Mouse (Mus musculus) intestine, postnatal 0 days (tissue): ENCODE measurements around the gene Htatip2. TPM values are rescaled to one million over a fixed set of nuclear protein-coding genes. Genes with fewer than 3 reads are reported as not detected.

Experiments
- ATAC-seq: fragments of 200-750 bp; cut with Nextera tagmentation; 2 replicates; pipeline ENCODE4 v1.8.0; 2017; ENCODE audit warnings: mild to moderate bottlenecking, moderate TSS enrichment, moderate library complexity
- H3K27ac ChIP-seq: fragments of 300-500 bp; sonication (generic); 2 replicates; pipeline ENCODE4 v1.5.1; 2014; ENCODE audit warnings: mild to moderate bottlenecking, low read depth, low read length, moderate library complexity
- H3K27me3 ChIP-seq: fragments of 300-500 bp; sonication (generic); replicated peaks from 2 replicates; pipeline ENCODE4 v1.6.1; 2014; ENCODE audit warnings: low read length, mixed read lengths; ENCODE audit not compliant: control insufficient read depth, insufficient read depth
- H3K36me3 ChIP-seq: fragments of 300-500 bp; sonication (generic); 2 replicates; pipeline ENCODE4 v1.6.1; 2014; ENCODE audit warnings: mild to moderate bottlenecking, moderate library complexity; ENCODE audit not compliant: control insufficient read depth, insufficient read depth
- H3K4me1 ChIP-seq: fragments of 300-500 bp; sonication (generic); replicated peaks from 2 replicates; pipeline ENCODE4 v1.6.1; 2014; ENCODE audit warnings: antibody characterized with exemption, low read length, mixed read lengths; ENCODE audit not compliant: control insufficient read depth, insufficient read depth
- H3K4me2 ChIP-seq: fragments of 300-500 bp; sonication (generic); replicated peaks from 2 replicates; pipeline ENCODE4 v1.6.1; 2014; ENCODE audit warnings: low read depth, mild to moderate bottlenecking, moderate library complexity
- H3K4me3 ChIP-seq: fragments of 300-500 bp; sonication (generic); 2 replicates; pipeline ENCODE4 v1.5.1; 2014; ENCODE audit warnings: low read depth, low read length
- H3K9ac ChIP-seq: fragments of 300-500 bp; sonication (generic); 2 replicates; pipeline ENCODE4 v1.6.1; 2014; ENCODE audit warnings: mild to moderate bottlenecking, low read depth, low read length
- H3K9me3 ChIP-seq: fragments of 300-500 bp; sonication (generic); 2 replicates; pipeline ENCODE4 v1.6.1; 2016; ENCODE audit warnings: mixed run types; ENCODE audit not compliant: control insufficient read depth
- CTCF ChIP-seq: sonication (generic); IDR thresholded peaks from 2 replicates; pipeline ENCODE4 v1.5.1; 2016; ENCODE audit warnings: low read depth, mild to moderate bottlenecking, control low read depth, antibody characterized with exemption, moderate library complexity
- WGBS: fragments of 180-500 bp; shearing (Covaris S2); extraction: QIAGEN DNeasy Blood & Tissue Kit; methylation state at CpG from one replicate; pipeline ENCODE4 v1.1.7; 2014; 5-methylcytosine and 5-hydroxymethylcytosine counted together
- polyA plus RNA-seq: library from polyadenylated mRNA; unstranded; fragments of >200 nt; fragmentation: Nextera tagmentation; extraction: Ambion mirVana; gene quantifications from 2 replicates; pipeline ENCODE4 v1.2.1, GENCODE M21; 2015

Gene Htatip2
- polyA plus RNA-seq, 1 experiment from 2014 or later = 47.5 TPM

- H3K9ac ChIP-seq = no peak overlapping the region
- no peaks in the 10 kb centered on the region for H3K27me3 ChIP-seq
- no peaks in the 10 kb centered on the region for H3K4me1 ChIP-seq
- no peak overlapping the region for H3K27ac ChIP-seq
- no peak overlapping the region for H3K4me3 ChIP-seq
- WGBS = 57% methylated on average over 10 of the region's 10 CpGs
- no peak for TF ChIP-seq CTCF
- H3K4me2 ChIP-seq = no peak overlapping the region
- 0 out of 2 replicates have a peak, but pooled peaks cover 2% of the 10 kb centered on the region for H3K9me3 ChIP-seq
- ATAC-seq = no peak
- H3K36me3 ChIP-seq = no peaks in the 10 kb centered on the region
Observed at GRCm38 (mm10) chr7:49741923-49742322, 17.0 kb upstream of the Htatip2 start.

- no peaks in the 10 kb centered on the region for H3K36me3 ChIP-seq
- no peaks in the 10 kb centered on the region for H3K9me3 ChIP-seq
- peak; percentile 85 for TF ChIP-seq CTCF
- H3K4me3 ChIP-seq = no peak overlapping the region
- no peak for ATAC-seq
- H3K4me2 ChIP-seq = no peak overlapping the region
- H3K4me1 ChIP-seq = no peaks in the 10 kb centered on the region
- WGBS = 8% methylated on average over 4 of the region's 4 CpGs
- no peak overlapping the region for H3K27ac ChIP-seq
- H3K9ac ChIP-seq = no peak overlapping the region
- H3K27me3 ChIP-seq = 0 out of 2 replicates have a peak, but pooled peaks cover 6% of the 10 kb centered on the region
Observed at GRCm38 (mm10) chr7:49751148-49751547, 7.8 kb upstream of the Htatip2 start.

- TF ChIP-seq CTCF = peak; percentile 76
- no peak overlapping the region for H3K9ac ChIP-seq
- 0 out of 2 replicates have a peak overlapping the region, but pooled peaks have one; percentile 8 for H3K4me3 ChIP-seq
- no peaks in the 10 kb centered on the region for H3K36me3 ChIP-seq
- H3K27me3 ChIP-seq = 0 out of 2 replicates have a peak, but pooled peaks cover 6% of the 10 kb centered on the region
- 23% methylated on average over 25 of the region's 25 CpGs for WGBS
- H3K27ac ChIP-seq = no peak overlapping the region
- peak; percentile 73 for ATAC-seq
- no peaks in the 10 kb centered on the region for H3K4me1 ChIP-seq
- H3K4me2 ChIP-seq = peak overlapping the region; percentile 57
- no peaks in the 10 kb centered on the region for H3K9me3 ChIP-seq
Observed at GRCm38 (mm10) chr7:49752730-49753506, 6.0 kb upstream of the Htatip2 start.

- 0 out of 2 replicates have a peak, but pooled peaks have one; percentile 16 for ATAC-seq
- H3K9me3 ChIP-seq = no peaks in the 10 kb centered on the region
- 0 out of 2 replicates have a peak, but pooled peaks cover 4% of the 10 kb centered on the region for H3K4me1 ChIP-seq
Observed at GRCm38 (mm10) chr7:49754767-49755166, 4.1 kb upstream of the Htatip2 start.

GRCm38 (mm10) chr7:49762605-49763004 is 3.7 kb downstream of the Htatip2 start:
- Histone ChIP-seq H3K4me1 (0 out of 2 replicates have a peak, but pooled peaks cover 4% of the 10 kb centered on the region), H3K4me3 (no peak overlapping the region), H3K27me3 (no peaks in the 10 kb centered on the region), H3K36me3 (no peaks in the 10 kb centered on the region; the same call in 1 of the 2 replicates), H3K9ac (no peak overlapping the region), H3K9me3 (no peaks in the 10 kb centered on the region), H3K27ac (no peak overlapping the region), H3K4me2 (no peak overlapping the region)
- WGBS = 77% methylated on average over 13 of the region's 13 CpGs
- ATAC-seq = no peak
- no peak for TF ChIP-seq CTCF

More at GRCm38 (mm10) chr7:49754767-49755166, 4.1 kb upstream of the Htatip2 start:
- H3K9ac ChIP-seq = no peak overlapping the region
- 0 out of 2 replicates have a peak, but pooled peaks cover 6% of the 10 kb centered on the region for H3K27me3 ChIP-seq
- H3K36me3 ChIP-seq = no peaks in the 10 kb centered on the region
- TF ChIP-seq CTCF = peak; percentile 85
- 3% methylated on average over 9 of the region's 9 CpGs for WGBS
- H3K4me2 ChIP-seq = no peak overlapping the region; the same call in 1 of the 2 replicates
- no peak overlapping the region for H3K27ac ChIP-seq
- H3K4me3 ChIP-seq = no peak overlapping the region

- Histone ChIP-seq H3K36me3 (no peaks in the 10 kb centered on the region; the same call in 1 of the 2 replicates), H3K27me3 (no peaks in the 10 kb centered on the region), H3K4me1 (no peaks in the 10 kb centered on the region), H3K9ac (no peak overlapping the region), H3K27ac (no peak overlapping the region), H3K9me3 (no peaks in the 10 kb centered on the region), H3K4me2 (no peak overlapping the region), H3K4me3 (no peak overlapping the region)
- 35% methylated on average over 10 of the region's 10 CpGs for WGBS
- peak; percentile 44 for ATAC-seq
- TF ChIP-seq CTCF = no peak
Observed at GRCm38 (mm10) chr7:49764011-49764716, 5.2 kb downstream of the Htatip2 start.
